Mouse (Mus musculus) liver, postnatal 0 days (tissue): ENCODE measurements around the gene Taar9. TPM values are rescaled to one million over a fixed set of nuclear protein-coding genes. Genes with fewer than 3 reads are reported as not detected.

Experiments
- ATAC-seq: fragments of 200-750 bp; cut with Nextera tagmentation; 2 replicates; pipeline ENCODE4 v1.8.0; 2017; ENCODE audit warnings: mild to moderate bottlenecking, moderate library complexity
- DNase-seq: peaks from one replicate; pipeline ENCODE4 v3.0.0-alpha.2; 2016
- H3K27ac ChIP-seq: fragments of 300-500 bp; sonication (generic); 2 replicates; pipeline ENCODE4 v1.5.1; 2014; ENCODE audit warnings: antibody characterized with exemption, moderate library complexity, mild to moderate bottlenecking, low read depth
- H3K27me3 ChIP-seq: fragments of 300-500 bp; sonication (generic); 2 replicates; pipeline ENCODE4 v1.6.1; 2014; ENCODE audit warnings: low read length, control low read depth, mixed read lengths; ENCODE audit not compliant: insufficient read depth
- H3K36me3 ChIP-seq: fragments of 300-500 bp; sonication (generic); replicated peaks from 2 replicates; pipeline ENCODE4 v1.6.1; 2014; ENCODE audit warnings: mild to moderate bottlenecking, control low read depth, low read length, moderate library complexity, mixed read lengths; ENCODE audit not compliant: insufficient read depth
- H3K4me1 ChIP-seq: fragments of 300-500 bp; sonication (generic); 2 replicates; pipeline ENCODE4 v1.6.1; 2014; ENCODE audit warnings: antibody characterized with exemption, mild to moderate bottlenecking, control low read depth; ENCODE audit not compliant: insufficient read depth
- H3K4me2 ChIP-seq: fragments of 300-500 bp; sonication (generic); 2 replicates; pipeline ENCODE4 v1.6.1; 2014; ENCODE audit warnings: low read depth, mild to moderate bottlenecking, low read length, moderate library complexity, mixed read lengths
- H3K4me3 ChIP-seq: fragments of 300-500 bp; sonication (generic); 2 replicates; pipeline ENCODE4 v1.5.1; 2014; ENCODE audit warnings: low read depth, low read length
- H3K9ac ChIP-seq: fragments of 300-500 bp; sonication (generic); replicated peaks from 2 replicates; pipeline ENCODE4 v1.6.1; 2014; ENCODE audit warnings: mild to moderate bottlenecking, moderate library complexity
- H3K9me3 ChIP-seq: fragments of 300-500 bp; sonication (generic); 2 replicates; pipeline ENCODE4 v1.6.1; 2016; ENCODE audit warnings: mild to moderate bottlenecking, control low read depth, low read length, mixed read lengths
- CTCF ChIP-seq: sonication (generic); IDR thresholded peaks from 2 replicates; pipeline ENCODE4 v1.5.1; 2016; ENCODE audit warnings: antibody characterized with exemption, low read depth
- EP300 ChIP-seq: IDR thresholded peaks from 2 replicates; pipeline ENCODE4 v1.6.1; 2016; ENCODE audit warnings: antibody characterized with exemption, low read depth, mild to moderate bottlenecking
- WGBS: fragments of 180-500 bp; shearing (Covaris S2); extraction: QIAGEN DNeasy Blood & Tissue Kit; methylation state at CpG from one replicate; pipeline ENCODE4 v1.1.7; 2014; ENCODE audit not compliant: insufficient replicate concordance; 5-methylcytosine and 5-hydroxymethylcytosine counted together
- polyA plus RNA-seq: library from polyadenylated mRNA; unstranded; fragments of >200 nt; fragmentation: Nextera tagmentation; extraction: Ambion mirVana; gene quantifications from 2 replicates; pipeline ENCODE4 v1.2.1, GENCODE M21; 2015

The Taar9 gene
- polyA plus RNA-seq, 1 experiment from 2014 or later = not detected

GRCm38 (mm10) chr10:24134071-24134645, 24.8 kb upstream of the Taar9 start:
- Histone ChIP-seq H3K9ac (no peak overlapping the region), H3K4me3 (no peak overlapping the region), H3K27ac (no peak overlapping the region), H3K4me2 (no peak overlapping the region), H3K36me3 (no peaks in the 10 kb centered on the region), H3K4me1 (peaks cover 20% of the 10 kb centered on the region), H3K9me3 (no peaks in the 10 kb centered on the region), H3K27me3 (no peaks in the 10 kb centered on the region)
- 39% methylated on average over 7 of the region's 7 CpGs for WGBS
- ATAC-seq (no peak), DNase-seq (no peak)
- no peak for TF ChIP-seq EP300
- no peak for TF ChIP-seq CTCF

- no peaks in the 10 kb centered on the region for H3K36me3 ChIP-seq
- H3K9me3 ChIP-seq = no peaks in the 10 kb centered on the region
- WGBS = 11% methylated on average over 2 of the region's 2 CpGs
- H3K9ac ChIP-seq = no peak overlapping the region
- H3K4me1 ChIP-seq = peaks cover 20% of the 10 kb centered on the region
- no peak overlapping the region for H3K4me3 ChIP-seq
- TF ChIP-seq CTCF (no peak), EP300 (no peak)
- ATAC-seq = peak; percentile 43
- no peaks in the 10 kb centered on the region for H3K27me3 ChIP-seq
- H3K27ac ChIP-seq = no peak overlapping the region
- no peak overlapping the region for H3K4me2 ChIP-seq
- DNase-seq = no peak
These were observed 23.8 kb upstream of the Taar9 start for GRCm38 (mm10) chr10:24133132-24133531.

- Histone ChIP-seq H3K36me3 (no peaks in the 10 kb centered on the region), H3K27ac (peak overlapping the region; percentile 62), H3K4me1 (peaks cover 20% of the 10 kb centered on the region), H3K9me3 (no peaks in the 10 kb centered on the region), H3K9ac (no peak overlapping the region), H3K4me2 (no peak overlapping the region; the same call in 1 of the 2 replicates), H3K4me3 (no peak overlapping the region), H3K27me3 (no peaks in the 10 kb centered on the region)
- ATAC-seq = no peak
- 42% methylated on average over 5 of the region's 5 CpGs for WGBS
- DNase-seq = no peak
- no peak for TF ChIP-seq EP300
- TF ChIP-seq CTCF = no peak
These were observed 22.9 kb upstream of the Taar9 start for GRCm38 (mm10) chr10:24132273-24132672.

- Histone ChIP-seq H3K27ac (peak overlapping the region; percentile 62; the same call in 1 of the 2 replicates), H3K36me3 (no peaks in the 10 kb centered on the region), H3K27me3 (no peaks in the 10 kb centered on the region), H3K4me1 (peaks cover 20% of the 10 kb centered on the region), H3K4me3 (peak overlapping the region; percentile 5; the same call in 1 of the 2 replicates), H3K9me3 (no peaks in the 10 kb centered on the region), H3K4me2 (peak overlapping the region; percentile 30), H3K9ac (no peak overlapping the region)
- ATAC-seq (peak; percentile 83), DNase-seq (peak; percentile 26)
- WGBS = 22% methylated on average over 9 of the region's 9 CpGs
- peak; percentile 87 for TF ChIP-seq CTCF
- TF ChIP-seq EP300 = no peak
These were observed 22.3 kb upstream of the Taar9 start for GRCm38 (mm10) chr10:24131451-24132262.

- WGBS = 35% methylated on average over 6 of the region's 6 CpGs
- ATAC-seq = peak; percentile 38; the same call in 1 of the 2 replicates
- no peaks in the 10 kb centered on the region for H3K4me1 ChIP-seq
- H3K4me2 ChIP-seq = no peak overlapping the region
- H3K27ac ChIP-seq = no peak overlapping the region
- H3K9ac ChIP-seq = no peak overlapping the region
- peak; percentile 57 for DNase-seq
- H3K36me3 ChIP-seq = no peaks in the 10 kb centered on the region
- no peaks in the 10 kb centered on the region for H3K9me3 ChIP-seq
- no peaks in the 10 kb centered on the region for H3K27me3 ChIP-seq
- TF ChIP-seq CTCF = peak; percentile 81
- no peak for TF ChIP-seq EP300
- H3K4me3 ChIP-seq = no peak overlapping the region
These were observed 1.9 kb upstream of the Taar9 start for GRCm38 (mm10) chr10:24111116-24111778.

- H3K36me3 ChIP-seq = no peaks in the 10 kb centered on the region
- no peak overlapping the region for H3K9ac ChIP-seq
- no peak for DNase-seq
- TF ChIP-seq EP300 = no peak
- no peak for TF ChIP-seq CTCF
- no peak overlapping the region for H3K4me3 ChIP-seq
- 64% methylated on average over 3 of the region's 3 CpGs for WGBS
- H3K27ac ChIP-seq = no peak overlapping the region
- H3K4me2 ChIP-seq = no peak overlapping the region
- H3K4me1 ChIP-seq = no peaks in the 10 kb centered on the region
- H3K27me3 ChIP-seq = no peaks in the 10 kb centered on the region
- ATAC-seq = no peak
- no peaks in the 10 kb centered on the region for H3K9me3 ChIP-seq
These were observed 1.1 kb downstream of the Taar9 start for GRCm38 (mm10) chr10:24108236-24108635.
